Mouse (Mus musculus) midbrain, postnatal 0 days (tissue): ENCODE results near the gene Lrfn2. TPM values are rescaled to one million over a fixed set of nuclear protein-coding genes. Genes with fewer than 3 reads are reported as not detected.

ENCODE experiments used
- ATAC-seq: fragments of 200-750 bp; cut with Nextera tagmentation; 2 replicates; pipeline ENCODE4 v1.8.0; 2017; ENCODE audit warnings: moderate number of reproducible peaks, mild to moderate bottlenecking, moderate TSS enrichment, moderate library complexity; ENCODE audit not compliant: low FRiP score
- DNase-seq: peaks from one replicate; pipeline ENCODE4 v3.0.0-alpha.2; 2015; ENCODE audit warnings: low spot score
- H3K27ac ChIP-seq: fragments of 300-500 bp; sonication (generic); 2 replicates; pipeline ENCODE4 v1.5.1; 2014; ENCODE audit warnings: low read depth, mild to moderate bottlenecking, low read length, mixed read lengths
- H3K27me3 ChIP-seq: fragments of 300-500 bp; sonication (generic); 2 replicates; pipeline ENCODE4 v1.6.1; 2014; ENCODE audit warnings: low read length, control low read depth, mixed read lengths; ENCODE audit not compliant: insufficient read depth
- H3K36me3 ChIP-seq: fragments of 300-500 bp; sonication (generic); 2 replicates; pipeline ENCODE4 v1.6.1; 2014; ENCODE audit warnings: low read length, control low read depth, mixed read lengths; ENCODE audit not compliant: insufficient read depth
- H3K4me1 ChIP-seq: fragments of 300-500 bp; sonication (generic); 2 replicates; pipeline ENCODE4 v1.6.1; 2014; ENCODE audit warnings: mild to moderate bottlenecking, control low read depth, antibody characterized with exemption, low read length, mixed read lengths; ENCODE audit not compliant: insufficient read depth
- H3K4me2 ChIP-seq: fragments of 300-500 bp; sonication (generic); 2 replicates; pipeline ENCODE4 v1.6.1; 2014; ENCODE audit warnings: low read depth, mild to moderate bottlenecking, low read length, mixed read lengths; ENCODE audit not compliant: poor library complexity, severe bottlenecking
- H3K4me3 ChIP-seq: fragments of 300-500 bp; sonication (generic); 2 replicates; pipeline ENCODE4 v1.5.1; 2014; ENCODE audit warnings: low read depth, mild to moderate bottlenecking, low read length, moderate library complexity
- H3K9ac ChIP-seq: fragments of 300-500 bp; sonication (generic); replicated peaks from 2 replicates; pipeline ENCODE4 v1.6.1; 2014; ENCODE audit warnings: mild to moderate bottlenecking, low read length, moderate library complexity, mixed read lengths; ENCODE audit not compliant: poor library complexity, severe bottlenecking
- H3K9me3 ChIP-seq: fragments of 300-500 bp; sonication (generic); 2 replicates; pipeline ENCODE4 v1.6.1; 2016; ENCODE audit warnings: low read length, control low read depth
- CTCF ChIP-seq: IDR thresholded peaks from 2 replicates; pipeline ENCODE4 v1.5.1; 2016; ENCODE audit warnings: antibody characterized with exemption, mild to moderate bottlenecking
- WGBS: fragments of 180-500 bp; shearing (Covaris S2); extraction: QIAGEN DNeasy Blood & Tissue Kit; methylation state at CpG from one replicate; pipeline ENCODE4 v1.1.7; 2014; 5-methylcytosine and 5-hydroxymethylcytosine counted together
- polyA plus RNA-seq: library from polyadenylated mRNA; unstranded; fragments of >200 nt; fragmentation: Nextera tagmentation; extraction: Ambion mirVana; gene quantifications from 2 replicates; pipeline ENCODE4 v1.2.1, GENCODE M21; 2015
- total RNA-seq: library from RNA; depleted of rRNA; stranded (reverse); fragments of >200 nt; gene quantifications from 2 replicates; pipeline ENCODE4 v1.2.3, GENCODE M21; 2014

The Lrfn2 gene
- total and polyA plus RNA-seq, 2 experiments from 2014 or later: 17.3 to 40.7 TPM

DNA sequence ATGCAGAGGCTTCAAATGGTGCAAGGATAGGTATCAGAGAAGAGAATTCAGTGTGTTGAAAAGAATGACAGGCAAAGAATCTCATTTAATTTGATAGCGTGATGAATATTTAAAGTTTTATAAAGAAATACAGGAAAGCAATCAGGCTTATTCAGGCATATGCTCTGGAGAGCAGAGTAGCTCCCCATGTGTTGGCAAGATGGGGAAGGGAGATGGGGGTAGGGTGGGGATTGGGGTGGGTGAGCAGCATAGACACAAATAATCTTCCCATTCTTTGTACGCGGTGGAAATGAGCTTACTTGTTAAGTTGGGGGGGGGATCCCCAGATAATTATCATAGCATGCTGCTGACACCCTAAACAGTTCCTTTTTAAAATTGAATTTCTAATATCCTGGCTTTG, 13.7 kb upstream of the Lrfn2 start:
- H3K9ac ChIP-seq: no peak overlapping the region
- no peaks in the 10 kb centered on the region for H3K36me3 ChIP-seq
- 75% methylated on average over 3 of the region's 3 CpGs for WGBS
- ATAC-seq (no peak), DNase-seq (no peak)
- H3K9me3 ChIP-seq: no peaks in the 10 kb centered on the region
- no peak overlapping the region for H3K27ac ChIP-seq
- H3K4me3 ChIP-seq: no peak overlapping the region
- no peaks in the 10 kb centered on the region for H3K4me1 ChIP-seq
- no peaks in the 10 kb centered on the region for H3K27me3 ChIP-seq
- no peak overlapping the region for H3K4me2 ChIP-seq
- no peak for TF ChIP-seq CTCF

- no peak for ATAC-seq
Observed at GRCm38 (mm10) chr17:48922905-48923304, 9.3 kb upstream of the Lrfn2 start.

DNA sequence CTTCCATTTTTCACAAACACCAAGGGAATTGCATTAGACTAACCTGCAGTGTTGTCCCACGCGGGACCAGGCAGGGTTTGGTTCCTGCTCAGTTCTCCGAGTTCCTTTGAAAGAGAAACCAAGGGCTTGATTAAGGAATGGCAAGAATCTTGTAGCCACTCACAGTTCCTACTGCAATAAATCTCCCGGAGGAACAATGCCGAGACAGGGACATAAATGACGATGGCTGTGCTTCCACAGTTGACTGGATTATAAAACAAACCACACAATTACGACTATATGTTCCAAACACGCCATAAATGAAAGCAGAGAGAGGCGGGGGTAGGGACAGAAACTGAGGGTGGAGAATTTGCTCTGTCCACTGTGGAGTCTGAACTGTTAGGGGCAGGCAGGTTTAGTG, 6.8 kb upstream of the Lrfn2 start:
- no peak overlapping the region for H3K4me2 ChIP-seq
- H3K4me3 ChIP-seq: no peak overlapping the region
- ATAC-seq: no peak
- DNase-seq: no peak
- H3K9ac ChIP-seq: no peak overlapping the region
- H3K9me3 ChIP-seq: no peaks in the 10 kb centered on the region
- no peak for TF ChIP-seq CTCF
- no peaks in the 10 kb centered on the region for H3K27me3 ChIP-seq
- no peaks in the 10 kb centered on the region for H3K36me3 ChIP-seq
- 81% methylated on average over 9 of the region's 9 CpGs for WGBS
- no peaks in the 10 kb centered on the region for H3K4me1 ChIP-seq
- H3K27ac ChIP-seq: no peak overlapping the region

More at GRCm38 (mm10) chr17:48922905-48923304, 9.3 kb upstream of the Lrfn2 start:
- no peak for DNase-seq
- H3K9ac ChIP-seq: no peak overlapping the region
- H3K36me3 ChIP-seq: no peaks in the 10 kb centered on the region
- H3K4me3 ChIP-seq: no peak overlapping the region
- no peak for TF ChIP-seq CTCF
- H3K4me2 ChIP-seq: no peak overlapping the region
- H3K4me1 ChIP-seq: no peaks in the 10 kb centered on the region
- no peak overlapping the region for H3K27ac ChIP-seq
- no peaks in the 10 kb centered on the region for H3K27me3 ChIP-seq
- H3K9me3 ChIP-seq: no peaks in the 10 kb centered on the region
- WGBS: 92% methylated on average over 2 of the region's 2 CpGs

DNA sequence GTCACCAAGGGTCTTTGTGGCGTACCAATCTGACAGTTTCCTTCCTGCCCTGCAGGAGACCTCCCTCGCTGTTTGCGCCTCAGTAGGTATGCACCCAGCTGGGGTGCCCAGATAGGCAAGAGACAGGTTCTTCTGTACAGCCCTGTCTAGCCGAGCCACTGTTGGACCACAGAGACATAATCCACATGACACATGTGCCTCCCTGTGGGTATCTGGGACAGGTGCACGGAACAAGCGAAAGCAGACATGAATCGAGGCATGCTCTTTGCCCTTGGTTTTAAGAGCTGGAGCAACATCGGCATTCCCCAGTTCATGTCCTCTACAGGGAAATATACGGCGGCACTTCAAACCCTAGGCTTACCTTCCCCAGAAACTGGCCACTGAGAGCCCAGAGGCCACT, 1.2 kb upstream of the Lrfn2 start:
- Histone ChIP-seq H3K27me3 (no peaks in the 10 kb centered on the region), H3K27ac (no peak overlapping the region), H3K4me1 (peaks cover 5% of the 10 kb centered on the region; the same call in 1 of the 2 replicates), H3K9me3 (no peaks in the 10 kb centered on the region), H3K4me3 (peak overlapping the region; percentile 76; the same call in 1 of the 2 replicates), H3K9ac (no peak overlapping the region), H3K4me2 (peak overlapping the region; percentile 72), H3K36me3 (no peaks in the 10 kb centered on the region)
- TF ChIP-seq CTCF: peak; percentile 65
- ATAC-seq: no peak; the same call in 1 of the 2 replicates
- DNase-seq: peak; percentile 36
- WGBS: 53% methylated on average over 10 of the region's 10 CpGs

DNA sequence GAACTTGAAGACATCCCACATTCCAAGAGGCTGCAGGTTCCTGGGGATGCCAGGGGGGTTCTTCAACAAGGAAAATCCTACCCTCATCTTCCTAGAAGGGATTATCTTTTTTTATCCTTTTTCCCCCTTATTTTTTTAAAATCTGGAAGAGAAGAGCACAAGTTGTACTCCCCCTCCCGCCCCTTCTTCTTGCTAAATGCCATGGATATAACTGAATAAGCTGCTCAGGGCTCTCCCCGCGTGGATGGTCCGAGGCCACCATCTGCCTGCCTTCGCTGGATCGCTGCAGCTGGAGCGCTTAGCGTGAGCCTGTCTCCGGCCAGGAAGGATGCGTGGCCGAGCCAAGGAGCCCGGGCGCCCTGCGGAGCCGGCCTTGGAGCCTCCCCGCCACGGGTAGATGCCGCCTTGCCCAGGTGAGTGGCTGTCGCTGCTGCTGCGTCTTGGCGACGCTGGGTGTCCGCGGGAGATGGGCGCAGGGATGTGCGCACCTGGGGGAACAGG, 277 bp downstream of the Lrfn2 start:
- no peaks in the 10 kb centered on the region for H3K9me3 ChIP-seq
- peak overlapping the region; percentile 76 for H3K4me3 ChIP-seq
- WGBS: under 1% methylated on average over 26 of the region's 26 CpGs
- peak overlapping the region; percentile 74 for H3K9ac ChIP-seq
- H3K27me3 ChIP-seq: no peaks in the 10 kb centered on the region
- H3K4me1 ChIP-seq: peaks cover 5% of the 10 kb centered on the region; the same call in 1 of the 2 replicates
- H3K27ac ChIP-seq: peak overlapping the region; percentile 84
- DNase-seq (peak; percentile 39), ATAC-seq (no peak)
- no peaks in the 10 kb centered on the region for H3K36me3 ChIP-seq
- no peak for TF ChIP-seq CTCF
- peak overlapping the region; percentile 72 for H3K4me2 ChIP-seq

DNA sequence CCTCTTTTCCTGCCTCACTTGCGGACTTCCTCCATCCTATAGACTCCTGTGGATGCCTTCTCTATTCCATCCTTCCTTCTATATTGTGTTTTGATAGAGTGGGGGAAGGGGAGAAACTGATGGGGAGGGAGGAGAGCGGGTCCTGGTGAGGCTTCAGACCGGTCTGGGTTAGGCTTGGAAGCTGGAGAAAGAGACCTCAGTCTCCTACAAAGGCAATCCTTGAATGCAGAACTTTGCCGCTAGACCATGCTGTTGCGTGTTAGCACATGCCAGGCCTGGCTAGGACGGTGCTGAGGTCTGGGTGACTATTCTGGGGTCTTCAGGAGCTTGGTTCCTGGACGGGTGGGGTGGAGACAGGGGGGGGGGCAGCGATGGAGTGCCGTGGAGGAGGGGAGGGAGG, 737 bp downstream of the Lrfn2 start:
- Histone ChIP-seq H3K4me2 (peak overlapping the region; percentile 72), H3K36me3 (no peaks in the 10 kb centered on the region), H3K27ac (peak overlapping the region; percentile 84), H3K9ac (peak overlapping the region; percentile 74), H3K4me1 (peaks cover 5% of the 10 kb centered on the region; the same call in 1 of the 2 replicates), H3K9me3 (no peaks in the 10 kb centered on the region), H3K27me3 (no peaks in the 10 kb centered on the region), H3K4me3 (peak overlapping the region; percentile 76)
- TF ChIP-seq CTCF: no peak
- 4% methylated on average over 7 of the region's 9 CpGs for WGBS
- peak; percentile 22 for DNase-seq
- ATAC-seq: no peak
